Mouse (Mus musculus): Measurements from ENCODE around the gene Ppara. TPM values are rescaled to one million over a fixed set of nuclear protein-coding genes. Genes with fewer than 3 reads are reported as not detected.

The Ppara gene
- total RNA-seq, 2 experiments from 2014 or later: 24.0 to 29.6 TPM

Small RNA genes lying within 50 kb of the gene (microRNA-seq; reads per million reads assigned to microRNA genes)
- gene Mirlet7b: 26,346 to 29,138 reads per million in 2 experiments
- gene Mirlet7c-2: 631 to 784 reads per million in 2 experiments

Other genes starting within 250 kb of the Ppara start
- gene 7530416G11Rik, start 231.8 kb upstream of the Ppara start, total RNA-seq (2021): not detected
- under 1 TPM; 0.21 to 0.27 TPM for gene Wnt7b, start 152.5 kb upstream of the Ppara start, total RNA-seq (2021)
- 10 to 100 TPM; 37.9 to 45.1 TPM for gene Cdpf1, start 76.7 kb downstream of the Ppara start, total RNA-seq (2021)
- gene Pkdrej, start 86.8 kb downstream of the Ppara start, total RNA-seq (2021): 1 to 10 TPM; 2.5 to 2.8 TPM
- gene Ttc38, start 97.3 kb downstream of the Ppara start, total RNA-seq (2021): 1 to 10 TPM; 5.2 to 5.3 TPM
- 10 to 100 TPM; 15.2 to 16.9 TPM for gene Gtse1, start 124.8 kb downstream of the Ppara start, total RNA-seq (2021)
- gene Trmu, start 144.3 kb downstream of the Ppara start, total RNA-seq (2021): 10 to 100 TPM; 27.4 to 29.4 TPM